Mouse (Mus musculus) C2C12 (cell line): ENCODE data around the gene Cldn20. TPM values are rescaled to one million over a fixed set of nuclear protein-coding genes. Genes with fewer than 3 reads are reported as not detected.
A peak's percentile ranks its signal among the peaks of the same experiment; 100 is the strongest.

Source experiments
- H3K27me3 ChIP-seq: one replicate; pipeline ENCODE4 v1.6.1; 2011; ENCODE audit not compliant: control insufficient read depth, insufficient read depth, insufficient read length
- H3K36me3 ChIP-seq: one replicate; pipeline ENCODE4 v1.6.1; 2011; ENCODE audit not compliant: control insufficient read depth, insufficient read depth
- H3K4me3 ChIP-seq: one replicate; pipeline ENCODE4 v1.5.1; 2011; ENCODE audit warnings: mild to moderate bottlenecking, control low read depth; ENCODE audit not compliant: poor library complexity, insufficient read depth, severe bottlenecking
- H3K79me2 ChIP-seq: one replicate; pipeline ENCODE4 v1.6.1; 2011; ENCODE audit not compliant: control insufficient read depth, insufficient read depth
- H3K79me3 ChIP-seq: one replicate; pipeline ENCODE4 v1.6.1; 2011; ENCODE audit warnings: low read depth, control low read depth
- H3ac ChIP-seq: one replicate; pipeline ENCODE3; 2011; ENCODE audit warnings: low read depth; ENCODE audit not compliant: control insufficient read depth, insufficient read length
- CEBPB ChIP-seq: IDR thresholded peaks from one replicate; pipeline ENCODE4 v1.6.1; 2011; ENCODE audit warnings: low read depth, mild to moderate bottlenecking, control low read depth, moderate library complexity
- CTCF ChIP-seq: IDR thresholded peaks from one replicate; pipeline ENCODE4 v1.5.1; 2011; ENCODE audit not compliant: control insufficient read depth, insufficient read depth, insufficient read length
- FOSL1 ChIP-seq: IDR thresholded peaks from one replicate; pipeline ENCODE4 v1.8.0; 2011; ENCODE audit warnings: mild to moderate bottlenecking, low read length; ENCODE audit not compliant: poor library complexity, insufficient read depth, severe bottlenecking
- MAX ChIP-seq: IDR thresholded peaks from one replicate; pipeline ENCODE4 v1.6.1; 2011; ENCODE audit warnings: mild to moderate bottlenecking, control low read depth
- MYOD1 ChIP-seq: IDR thresholded peaks from one replicate; pipeline ENCODE4 v1.6.1; 2011; ENCODE audit warnings: low read depth; ENCODE audit not compliant: control insufficient read depth, insufficient read length
- MYOG ChIP-seq: IDR thresholded peaks from one replicate; pipeline ENCODE4 v1.6.1; 2011; ENCODE audit not compliant: control insufficient read depth, insufficient read length; ENCODE audit errors: extremely low read depth
- USF1 ChIP-seq: IDR thresholded peaks from one replicate; pipeline ENCODE4 v1.6.1; 2011; ENCODE audit warnings: low read depth, mild to moderate bottlenecking, control low read depth, moderate library complexity
- polyA plus RNA-seq: library from polyadenylated mRNA; unstranded; fragments of >200 nt; fragmentation: generic; extraction: Trizol; gene quantifications from one replicate; pipeline ENCODE4 v1.2.1, GENCODE M21; 2012; ENCODE audit warnings: missing spikeins

The Cldn20 gene
- polyA plus RNA-seq, 1 experiment, result 0.12 TPM

DNA sequence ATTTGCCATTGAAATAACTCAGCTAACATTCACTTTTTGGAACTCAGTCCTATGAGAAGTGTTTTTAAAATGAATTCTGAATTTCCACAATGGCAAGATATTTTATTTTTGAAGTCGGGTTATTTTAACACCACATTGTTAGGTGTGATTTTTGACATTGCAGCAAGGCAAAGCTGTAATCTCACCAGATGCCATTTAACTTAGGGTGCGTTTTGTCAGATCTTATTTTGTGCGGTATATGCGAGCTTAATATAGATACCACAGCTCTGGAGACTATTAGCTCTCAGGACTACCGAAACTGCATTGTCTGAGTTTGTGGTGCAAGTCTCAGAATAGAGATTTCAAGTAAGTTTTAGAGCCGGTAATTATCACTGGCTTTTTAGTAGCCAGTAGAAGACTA is 32.3 kb upstream of the Cldn20 start:
- Histone ChIP-seq H3K4me3 (no peak overlapping the region), H3K27me3 (no peaks in the 10 kb centered on the region), H3K36me3 (peaks cover 62% of the 10 kb centered on the region), H3K79me3 (no peaks in the 10 kb centered on the region), H3K79me2 (no peaks in the 10 kb centered on the region), H3ac (no peak overlapping the region)
- TF ChIP-seq FOSL1 (no peak), MYOG (no peak), MAX (no peak), CTCF (no peak), CEBPB (no peak), MYOD1 (no peak), USF1 (no peak)

DNA sequence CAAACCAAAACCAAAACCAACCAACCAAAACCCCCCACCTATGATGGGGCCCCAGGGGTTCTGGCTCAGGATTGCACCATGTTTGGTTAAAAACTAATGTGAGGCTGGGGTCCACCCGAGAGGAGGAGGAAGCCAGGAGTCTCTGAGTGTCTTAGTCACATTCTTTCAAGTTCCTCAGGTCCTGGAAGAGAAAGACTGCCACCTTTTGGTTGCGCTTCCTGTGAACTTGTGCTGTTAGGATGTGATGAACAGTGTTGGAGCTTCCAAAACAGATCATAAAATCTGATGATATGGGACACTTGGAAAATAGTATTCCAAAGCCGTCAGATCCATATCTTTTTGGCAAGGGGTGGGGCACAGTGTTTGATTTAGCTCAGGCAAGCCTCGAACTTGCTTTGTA is 31.4 kb upstream of the Cldn20 start:
- no peaks in the 10 kb centered on the region for H3K79me2 ChIP-seq
- TF ChIP-seq MAX, result no peak
- TF ChIP-seq CTCF, result no peak
- no peak for TF ChIP-seq MYOD1
- no peak for TF ChIP-seq MYOG
- no peak for TF ChIP-seq FOSL1
- H3K27me3 ChIP-seq, result no peaks in the 10 kb centered on the region
- no peak overlapping the region for H3K4me3 ChIP-seq
- H3K79me3 ChIP-seq, result no peaks in the 10 kb centered on the region
- H3K36me3 ChIP-seq, result peaks cover 62% of the 10 kb centered on the region
- no peak overlapping the region for H3ac ChIP-seq

DNA sequence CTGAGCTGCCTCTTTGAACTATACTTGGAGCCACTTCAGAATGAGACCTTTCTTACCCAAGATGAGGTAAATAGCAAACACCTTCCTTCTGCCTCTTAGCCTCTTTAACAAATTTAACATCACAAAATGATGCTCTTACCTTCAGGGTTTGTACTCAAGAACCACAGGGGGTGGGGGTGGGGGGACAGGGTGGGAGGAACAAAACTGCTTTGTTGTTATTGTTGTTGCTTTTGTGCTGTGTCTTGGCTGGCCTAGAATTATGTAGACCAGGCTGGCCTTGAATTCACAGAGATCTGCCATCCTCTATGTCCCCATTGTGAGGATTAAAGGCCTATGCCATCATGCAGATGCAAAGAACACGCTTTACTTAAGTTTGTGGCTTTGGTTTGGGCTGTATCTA is 26.6 kb upstream of the Cldn20 start:
- no peak overlapping the region for H3K4me3 ChIP-seq
- no peaks in the 10 kb centered on the region for H3K79me3 ChIP-seq
- no peak overlapping the region for H3ac ChIP-seq
- no peaks in the 10 kb centered on the region for H3K79me2 ChIP-seq
- TF ChIP-seq MYOD1 (no peak), FOSL1 (no peak), MAX (no peak), USF1 (no peak), MYOG (no peak), CEBPB (no peak), CTCF (no peak)
- H3K27me3 ChIP-seq, result no peaks in the 10 kb centered on the region
- peaks cover 91% of the 10 kb centered on the region for H3K36me3 ChIP-seq

DNA sequence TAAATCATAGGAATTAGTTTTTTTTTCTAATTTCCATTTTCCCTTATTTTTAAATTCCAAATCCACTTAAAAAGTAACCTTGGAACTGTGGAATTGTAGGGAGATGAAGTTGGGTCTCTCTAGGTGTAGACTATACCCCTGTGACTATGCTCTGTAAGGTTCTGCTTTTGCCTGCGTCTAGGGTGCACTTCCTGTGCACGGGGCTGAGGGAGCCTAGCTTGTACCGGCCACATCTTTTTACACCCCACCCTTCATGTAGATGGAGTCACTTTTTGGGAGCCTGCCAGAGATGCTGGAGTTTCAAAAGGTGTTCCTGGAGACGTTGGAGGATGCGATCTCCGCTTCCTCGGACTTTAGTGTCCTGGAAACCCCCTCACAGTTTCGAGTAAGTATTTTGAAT is 25.8 kb upstream of the Cldn20 start:
- Histone ChIP-seq H3K27me3 (no peaks in the 10 kb centered on the region), H3K79me3 (no peaks in the 10 kb centered on the region), H3ac (no peak overlapping the region), H3K36me3 (peaks cover 92% of the 10 kb centered on the region), H3K79me2 (no peaks in the 10 kb centered on the region), H3K4me3 (no peak overlapping the region)
- TF ChIP-seq FOSL1 (no peak), MAX (no peak), CTCF (no peak), MYOD1 (no peak), CEBPB (no peak), MYOG (no peak), USF1 (no peak)

DNA sequence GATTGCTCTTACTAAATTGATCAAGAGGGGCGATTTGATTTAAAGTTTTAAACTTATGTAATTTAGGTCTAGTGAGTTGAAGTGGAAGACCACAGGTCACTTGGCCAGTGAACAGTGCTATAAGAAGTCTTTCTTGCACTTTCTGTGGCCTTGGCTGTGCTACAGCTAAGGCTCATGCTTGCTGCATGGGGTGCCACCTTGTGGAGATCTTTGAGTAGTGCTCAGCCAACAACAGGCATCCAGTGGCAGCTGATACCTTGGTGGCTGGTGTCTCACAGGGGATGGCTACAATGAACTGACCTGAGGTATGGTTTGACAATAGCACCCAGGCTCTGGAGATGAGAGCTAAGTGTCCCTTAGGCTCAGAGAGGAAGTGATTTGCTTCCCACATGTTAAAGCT is 22.5 kb upstream of the Cldn20 start:
- Histone ChIP-seq H3K79me2 (no peaks in the 10 kb centered on the region), H3ac (no peak overlapping the region), H3K27me3 (no peaks in the 10 kb centered on the region), H3K36me3 (peaks cover 93% of the 10 kb centered on the region), H3K79me3 (no peaks in the 10 kb centered on the region), H3K4me3 (no peak overlapping the region)
- peak; percentile 68 for TF ChIP-seq CTCF
- TF ChIP-seq CEBPB, result no peak

DNA sequence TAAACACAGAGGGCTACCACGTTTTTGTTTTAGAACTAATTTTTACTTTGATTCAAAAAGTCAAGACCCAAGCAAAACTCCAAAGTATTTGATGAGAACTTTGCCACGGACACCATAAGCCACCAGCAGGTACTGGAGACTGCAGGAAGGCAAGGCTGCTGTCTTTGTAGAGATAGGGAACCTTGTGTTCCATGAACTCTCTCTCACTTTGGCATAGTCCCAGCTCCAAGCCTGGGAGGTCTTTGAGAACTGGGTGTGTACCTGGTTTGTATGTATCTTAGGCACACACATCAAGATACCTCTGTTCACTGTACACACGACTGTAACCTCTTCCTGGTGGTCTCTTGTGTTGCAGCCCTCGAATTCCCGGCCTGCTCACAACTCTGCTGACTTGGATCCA is 18.0 kb upstream of the Cldn20 start:
- Histone ChIP-seq H3K4me3 (no peak overlapping the region), H3K79me2 (no peaks in the 10 kb centered on the region), H3K36me3 (peaks cover 90% of the 10 kb centered on the region), H3K79me3 (no peaks in the 10 kb centered on the region), H3K27me3 (no peaks in the 10 kb centered on the region), H3ac (no peak overlapping the region)
- no peak for TF ChIP-seq MAX
- TF ChIP-seq CEBPB, result no peak
- TF ChIP-seq MYOG, result no peak
- TF ChIP-seq MYOD1, result no peak
